Mouse (Mus musculus) thymus, adult 18-20 months (tissue): ENCODE results near the gene Lrrc8a.

Source experiments
- DNase-seq, 2 experiments: peaks; one replicate each; pipeline ENCODE4 v3.0.0; 2022; ENCODE audit warnings: mixed read lengths in 2 of 2

Gene Lrrc8a

GRCm38 (mm10) chr2:30240267-30240666, 2.8 kb downstream of the Lrrc8a start, which contains the start of gene Gm28035:
TSS of gene Gm28035 (plus strand) at chr2:30240567.
- no peak for DNase-seq

GRCm38 (mm10) chr2:30242509-30242908, 5.0 kb downstream of the Lrrc8a start:
- no peak for DNase-seq

- no peak for DNase-seq
Measured at GRCm38 (mm10) chr2:30243391-30243790, 5.9 kb downstream of the Lrrc8a start.

- no peak for DNase-seq
Measured at GRCm38 (mm10) chr2:30244595-30245178, 7.2 kb downstream of the Lrrc8a start.

- DNase-seq: no peak
Measured at GRCm38 (mm10) chr2:30247036-30247435, 9.5 kb downstream of the Lrrc8a start.

DNA sequence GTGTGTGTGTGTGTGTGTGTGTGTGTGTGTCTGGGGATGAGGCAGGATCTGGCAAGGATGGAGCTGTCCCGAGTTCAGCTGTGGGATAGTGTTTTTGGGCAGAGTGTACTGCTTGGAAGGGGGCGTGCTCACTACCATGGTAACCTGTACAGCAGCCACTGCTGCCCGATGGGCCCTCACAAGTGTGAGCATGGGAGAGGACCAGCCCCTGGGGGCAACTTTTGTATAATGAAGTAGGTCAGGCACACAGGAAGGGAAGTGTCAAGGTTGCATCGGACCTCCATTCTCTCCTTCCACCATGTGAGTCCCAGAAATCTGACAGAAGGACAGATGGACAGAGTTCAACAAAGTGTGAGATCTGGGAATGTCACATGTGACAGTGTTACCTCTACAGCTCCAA, 10.2 kb downstream of the Lrrc8a start:
- DNase-seq: no peak

DNA sequence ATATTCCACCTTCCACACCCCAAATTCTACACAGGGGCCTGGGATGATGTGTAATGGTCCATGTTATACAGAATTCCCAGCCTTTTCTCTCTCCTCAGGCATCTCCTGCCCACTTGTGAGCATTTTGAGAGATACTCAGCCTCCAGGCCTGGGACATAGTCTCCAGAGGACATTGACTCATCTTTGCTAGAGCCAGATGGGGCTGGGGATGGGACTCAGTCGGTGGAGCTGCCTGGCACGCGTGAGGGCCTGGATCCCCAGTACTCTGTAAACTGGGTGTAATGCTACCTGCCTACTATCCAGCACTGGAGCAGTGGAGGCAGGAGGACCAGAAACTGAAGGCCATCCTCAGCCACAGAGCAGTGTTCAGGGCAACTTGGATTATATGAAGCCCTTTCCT, 11.7 kb downstream of the Lrrc8a start:
- DNase-seq: no peak

GRCm38 (mm10) chr2:30250166-30251128, 12.9 kb downstream of the Lrrc8a start:
- DNase-seq: peak in 1 of 2 experiments; percentile 3

DNA sequence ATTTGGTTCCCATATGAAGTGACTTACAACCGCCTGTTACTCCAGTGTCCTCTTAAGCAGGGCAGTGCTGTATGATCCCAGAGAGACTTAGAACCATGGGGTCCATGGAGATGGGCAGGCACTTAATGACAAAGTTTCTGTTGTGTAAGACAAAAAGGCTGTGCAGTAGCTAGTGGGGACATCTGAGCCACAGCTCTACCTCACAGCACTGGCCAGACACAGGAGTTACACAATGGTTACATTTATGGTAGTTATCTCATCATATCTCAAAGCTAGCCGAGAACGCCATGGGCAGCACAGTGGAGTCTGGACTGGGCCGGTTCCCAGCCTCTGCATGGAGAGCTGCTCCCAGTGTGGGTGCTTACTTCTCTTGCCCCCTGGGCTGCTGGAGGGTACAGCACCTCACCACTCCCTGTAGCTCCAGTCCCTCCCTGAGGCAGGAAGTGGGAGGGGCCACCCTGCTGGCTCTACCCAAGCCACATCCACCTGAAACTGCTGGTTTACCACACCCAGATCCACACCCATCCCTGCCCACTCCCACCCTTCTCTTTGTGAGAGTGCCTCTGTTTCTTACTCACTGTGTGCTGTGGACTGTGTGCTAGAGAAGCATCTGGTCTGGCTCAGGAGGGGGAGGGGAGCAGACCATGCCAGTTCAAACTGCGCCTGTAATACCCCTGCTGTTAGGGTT, 14.0 kb downstream of the Lrrc8a start:
- DNase-seq: peak; percentile 67 to 82

DNA sequence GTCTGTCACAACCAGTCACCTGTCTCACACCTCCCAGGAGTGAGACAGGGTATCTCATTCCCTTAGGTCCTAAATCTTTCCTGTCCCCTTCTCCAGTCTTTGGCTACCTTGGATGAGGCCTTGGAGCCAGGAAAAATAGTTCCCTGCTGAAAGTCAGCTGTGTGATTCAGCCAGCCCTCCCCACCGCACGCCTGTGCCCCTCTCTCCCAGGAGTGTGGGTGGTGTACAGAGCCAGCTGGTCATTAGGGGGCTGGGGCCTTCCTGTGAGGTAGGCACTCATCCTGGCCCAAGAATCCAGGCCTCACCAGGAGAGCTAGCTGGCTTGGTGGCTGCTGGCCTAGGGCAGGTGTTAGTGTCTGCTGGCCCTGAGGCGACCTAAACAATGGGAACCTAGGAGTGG, 15.0 kb downstream of the Lrrc8a start:
- no peak for DNase-seq

DNA sequence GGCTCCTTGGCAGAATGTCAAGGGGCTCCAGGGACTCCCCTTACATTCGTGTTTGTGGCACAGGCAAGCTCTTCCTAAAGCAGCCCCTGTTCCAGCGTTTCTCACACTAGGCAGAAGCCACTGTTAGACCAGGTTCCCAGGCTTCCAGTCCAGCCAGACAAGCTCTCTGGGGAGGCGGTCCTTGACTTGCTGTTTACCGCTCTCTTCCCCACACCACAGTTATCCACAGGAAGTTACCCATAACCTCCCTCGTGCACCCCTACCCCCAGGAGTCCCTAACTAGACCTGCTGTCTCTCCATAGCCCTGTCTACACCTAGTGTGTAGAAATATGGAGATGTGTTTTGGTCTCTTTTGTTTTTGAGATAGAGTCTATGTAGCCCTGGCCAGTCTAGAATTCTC, 16.3 kb downstream of the Lrrc8a start:
- DNase-seq: peak in 1 of 2 experiments; percentile 10

GRCm38 (mm10) chr2:30255631-30256395, 18.3 kb downstream of the Lrrc8a start:
- DNase-seq: peak in 1 of 2 experiments; percentile 3

- peak in 1 of 2 experiments; percentile 4 for DNase-seq
Measured at GRCm38 (mm10) chr2:30256616-30257350, 19.3 kb downstream of the Lrrc8a start.

DNA sequence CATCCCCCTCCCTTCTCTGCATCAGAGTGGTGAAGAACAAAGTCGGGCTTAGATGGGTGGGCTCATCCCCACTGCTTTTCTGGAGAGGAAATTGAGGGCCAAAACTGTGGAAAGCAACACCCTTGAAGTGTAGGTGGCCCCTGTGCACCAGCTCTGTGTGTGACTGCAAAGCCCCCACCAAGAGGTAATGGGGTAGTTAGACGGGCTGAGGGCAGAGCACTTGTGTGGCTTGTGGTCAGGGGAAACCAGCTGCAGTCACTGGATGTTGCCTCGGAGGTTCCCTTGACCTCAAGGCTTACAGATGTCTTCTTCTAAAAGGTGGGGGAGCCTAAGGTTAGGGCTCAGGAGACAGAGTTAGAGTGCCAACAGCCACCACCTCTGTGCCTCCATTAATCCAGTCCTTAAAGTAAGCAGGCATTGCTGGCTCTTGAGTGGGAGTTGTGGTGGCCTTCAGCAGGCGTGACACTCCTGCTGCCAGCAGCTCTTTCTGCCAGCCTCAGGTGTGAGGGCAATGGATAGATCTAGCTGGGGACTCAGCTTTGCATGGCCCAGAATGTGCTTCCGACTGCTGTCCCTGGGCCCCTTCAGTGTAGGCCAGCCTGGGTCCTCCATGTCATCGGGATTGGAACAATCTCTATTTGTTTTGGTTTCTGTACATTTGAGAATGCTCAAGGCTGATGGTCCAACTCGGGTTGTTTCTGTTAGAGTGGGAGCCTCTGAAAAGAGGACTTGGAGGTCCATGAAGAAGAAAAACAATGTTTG, 20.4 kb downstream of the Lrrc8a start:
- peak in 1 of 2 experiments; percentile 9 for DNase-seq

DNA sequence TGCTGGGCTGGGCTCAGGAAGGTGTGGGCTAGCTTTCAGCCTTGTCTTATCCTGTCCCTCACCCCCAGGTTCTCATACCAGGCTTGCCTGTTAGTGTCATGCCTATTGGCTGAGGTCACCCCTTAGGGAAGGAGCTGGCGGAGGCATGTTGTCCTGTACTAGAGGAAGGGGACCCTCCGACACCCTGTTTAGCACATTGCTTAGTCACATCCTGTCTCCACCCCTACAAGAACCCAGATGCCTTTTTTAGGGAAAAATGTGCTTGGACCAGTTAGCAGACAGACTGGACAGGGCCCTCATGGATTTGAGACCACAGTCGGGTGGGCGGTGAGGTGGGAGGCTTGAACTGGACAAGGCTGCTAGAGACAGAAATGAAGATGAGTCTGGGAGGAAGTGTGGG, 21.1 kb downstream of the Lrrc8a start:
- DNase-seq: peak in 1 of 2 experiments; percentile 9

- peak in 1 of 2 experiments; percentile 3 for DNase-seq
Measured at GRCm38 (mm10) chr2:30259131-30260064, 21.9 kb downstream of the Lrrc8a start.

- DNase-seq: no peak
Measured at GRCm38 (mm10) chr2:30261064-30261736, 23.7 kb downstream of the Lrrc8a start.

GRCm38 (mm10) chr2:30261921-30262839, 24.7 kb downstream of the Lrrc8a start:
- peak in 1 of 2 experiments; percentile 3 for DNase-seq
